Mouse (Mus musculus) hindbrain, embryonic 14.5 days (tissue): ENCODE results near the gene Olfr965. TPM values are rescaled to one million over a fixed set of nuclear protein-coding genes. Genes with fewer than 3 reads are reported as not detected.
"Not testable (repeated sequence)": the region's sequence is repeated elsewhere in the genome, so short reads cannot be mapped to it uniquely, and the experiment has no call there.

Experiments
- ATAC-seq: fragments of 200-750 bp; cut with Nextera tagmentation; 2 replicates; pipeline ENCODE4 v1.8.0; 2017; ENCODE audit warnings: moderate number of reproducible peaks, mild to moderate bottlenecking, moderate TSS enrichment, moderate library complexity; ENCODE audit not compliant: low FRiP score
- DNase-seq: peaks from one replicate; pipeline ENCODE4 v3.0.0-alpha.2; 2015; ENCODE audit warnings: low spot score
- H3K27ac ChIP-seq: fragments of 300-500 bp; sonication (generic); 2 replicates; pipeline ENCODE4 v1.5.1; 2014; ENCODE audit warnings: mild to moderate bottlenecking, moderate library complexity
- H3K27me3 ChIP-seq: fragments of 300-500 bp; sonication (generic); 2 replicates; pipeline ENCODE4 v1.6.1; 2014; ENCODE audit warnings: mild to moderate bottlenecking, low read length, mixed read lengths; ENCODE audit not compliant: control insufficient read depth, insufficient read depth
- H3K36me3 ChIP-seq: fragments of 300-500 bp; sonication (generic); replicated peaks from 2 replicates; pipeline ENCODE4 v1.6.1; 2014; ENCODE audit not compliant: control insufficient read depth, insufficient read depth
- H3K4me1 ChIP-seq: fragments of 300-500 bp; sonication (generic); replicated peaks from 2 replicates; pipeline ENCODE4 v1.6.1; 2014; ENCODE audit warnings: antibody characterized with exemption, low read length, mixed read lengths; ENCODE audit not compliant: control insufficient read depth, insufficient read depth
- H3K4me2 ChIP-seq: fragments of 300-500 bp; sonication (generic); replicated peaks from 2 replicates; pipeline ENCODE4 v1.6.1; 2014; ENCODE audit warnings: mild to moderate bottlenecking, moderate library complexity
- H3K4me3 ChIP-seq: fragments of 300-500 bp; sonication (generic); replicated peaks from 2 replicates; pipeline ENCODE4 v1.5.1; 2014; ENCODE audit warnings: mild to moderate bottlenecking, low read length
- H3K9ac ChIP-seq: fragments of 300-500 bp; sonication (generic); 2 replicates; pipeline ENCODE4 v1.6.1; 2014
- H3K9me3 ChIP-seq: fragments of 300-500 bp; sonication (generic); 2 replicates; pipeline ENCODE4 v1.6.1; 2016; ENCODE audit warnings: low read length; ENCODE audit not compliant: control insufficient read depth
- WGBS: fragments of 180-500 bp; shearing (Covaris S2); extraction: QIAGEN DNeasy Blood & Tissue Kit; methylation state at CpG from one replicate; pipeline ENCODE4 v1.1.7; 2014; 5-methylcytosine and 5-hydroxymethylcytosine counted together
- polyA plus RNA-seq: library from polyadenylated mRNA; unstranded; fragments of >200 nt; fragmentation: Nextera tagmentation; extraction: Ambion mirVana; gene quantifications from 2 replicates; pipeline ENCODE4 v1.2.1, GENCODE M21; 2014

Gene Olfr965
- not detected in 2 replicates for polyA plus RNA-seq

DNA sequence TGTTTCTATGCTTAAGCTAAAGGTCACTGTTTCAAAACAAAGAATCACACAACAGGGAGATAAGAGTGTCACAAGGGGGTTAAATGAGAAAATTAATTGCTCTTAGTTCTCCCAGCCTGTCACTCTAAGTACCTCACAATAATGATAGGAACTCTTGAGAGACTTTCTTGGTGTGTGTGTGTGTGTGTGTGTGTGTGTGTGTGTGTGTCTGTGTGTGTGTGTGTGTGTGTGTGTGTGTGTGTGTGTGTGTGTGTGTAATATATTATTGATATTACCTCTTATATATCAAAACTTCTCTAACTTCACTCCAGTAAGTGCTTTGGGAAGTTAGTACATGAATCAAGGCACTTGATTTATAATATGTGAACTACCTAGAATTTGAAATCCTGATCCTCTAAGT, at the start of gene Olfr965:
Gene Olfr965 (plus strand): TSS at position 301 of the 400 bp plus-strand sequence.
- H3K4me2 ChIP-seq = no peak within 1 kb of the TSS
- H3K27ac ChIP-seq = no peak within 1 kb of the TSS
- no peaks in the 10 kb centered on the region for H3K27me3 ChIP-seq
- DNase-seq (no peak), ATAC-seq (no peak)
- no peaks in the 10 kb centered on the region for H3K9me3 ChIP-seq
- no peak within 1 kb of the TSS for H3K9ac ChIP-seq
- no peaks in the 10 kb centered on the region for H3K4me1 ChIP-seq
- no peak within 1 kb of the TSS for H3K4me3 ChIP-seq
- H3K36me3 ChIP-seq = no peaks in the 10 kb centered on the region

DNA sequence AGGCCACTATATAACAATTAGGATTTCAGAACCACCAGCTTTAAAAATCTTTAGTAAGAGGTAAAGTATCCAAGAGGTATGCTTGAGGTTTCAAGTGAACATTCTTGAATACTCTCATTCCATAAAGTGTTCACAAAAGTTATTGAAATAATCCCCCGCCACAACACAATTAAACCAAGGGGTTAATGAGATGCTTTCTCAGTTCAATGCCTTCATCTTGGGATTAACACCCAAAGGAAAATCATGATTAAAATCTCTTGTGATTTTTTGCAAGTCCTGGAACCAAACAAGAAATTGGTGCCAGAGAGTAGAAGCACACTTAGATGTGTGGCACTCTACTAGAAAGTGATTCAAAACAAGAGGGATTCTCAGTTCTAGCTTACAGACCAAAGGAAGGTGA, 44.2 kb upstream of the Olfr965 start, which contains the start of gene Olfr963:
Gene Olfr963 (plus strand): TSS at position 301 of the 400 bp plus-strand sequence.
- no peak within 1 kb of the TSS for H3K4me2 ChIP-seq
- H3K27ac ChIP-seq = no peak within 1 kb of the TSS
- DNase-seq = no peak
- no peak for ATAC-seq
- H3K4me1 ChIP-seq = no peaks in the 10 kb centered on the region
- 89% methylated on average over 1 of the region's 1 CpGs for WGBS
- no peaks in the 10 kb centered on the region for H3K27me3 ChIP-seq
- no peak within 1 kb of the TSS for H3K9ac ChIP-seq
- H3K4me3 ChIP-seq = no peak within 1 kb of the TSS
- no peaks in the 10 kb centered on the region for H3K36me3 ChIP-seq
- H3K9me3 ChIP-seq = no peaks in the 10 kb centered on the region

DNA sequence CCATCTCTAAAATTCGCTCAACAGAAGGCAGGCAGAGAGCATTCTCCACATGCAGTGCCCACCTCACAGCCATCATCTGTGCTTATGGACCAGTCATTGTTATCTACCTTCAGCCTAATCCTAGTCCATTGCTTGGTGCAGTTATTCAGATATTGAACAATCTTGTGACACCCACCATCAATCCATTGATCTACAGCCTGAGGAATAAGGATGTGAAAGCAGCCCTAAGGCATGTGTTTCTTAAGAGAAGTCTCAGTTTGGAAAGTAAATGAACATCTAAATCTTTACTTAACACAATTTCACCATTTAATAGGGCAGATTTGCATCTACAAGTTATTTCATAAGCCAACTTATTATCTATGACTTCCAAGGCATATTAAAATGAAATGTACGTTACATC, 41.4 kb upstream of the Olfr965 start:
- Histone ChIP-seq H3K4me3 (no peak overlapping the region), H3K27me3 (no peaks in the 10 kb centered on the region), H3K9ac (no peak overlapping the region), H3K4me2 (no peak overlapping the region), H3K27ac (no peak overlapping the region), H3K36me3 (no peaks in the 10 kb centered on the region), H3K9me3 (peaks cover 4% of the 10 kb centered on the region; the same call in 1 of the 2 replicates), H3K4me1 (no peaks in the 10 kb centered on the region)
- ATAC-seq = no peak
- WGBS = 88% methylated on average over 2 of the region's 2 CpGs
- DNase-seq = no peak

DNA sequence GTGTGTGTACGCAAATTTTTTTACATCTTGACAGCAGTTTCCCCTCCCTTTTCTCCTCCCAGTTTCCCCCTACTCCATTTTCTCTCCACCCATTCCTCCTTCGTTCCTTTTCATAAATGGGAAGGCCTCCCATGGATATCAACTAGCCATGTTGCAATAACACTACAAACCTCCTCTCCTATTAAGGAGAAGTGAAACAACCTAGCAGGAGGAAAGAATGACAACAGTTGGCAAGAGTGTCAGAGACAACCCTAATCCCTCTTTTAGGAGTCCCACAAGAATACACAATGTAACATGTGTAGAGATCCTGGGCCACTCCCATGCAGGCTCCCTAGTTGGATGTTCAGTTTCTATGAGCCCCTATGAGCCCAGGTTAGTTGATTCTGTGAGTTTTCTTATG, 36.3 kb upstream of the Olfr965 start:
- Histone ChIP-seq H3K27ac (no peak overlapping the region), H3K9ac (no peak overlapping the region), H3K4me2 (no peak overlapping the region), H3K36me3 (no peaks in the 10 kb centered on the region), H3K4me1 (no peaks in the 10 kb centered on the region), H3K27me3 (no peaks in the 10 kb centered on the region), H3K4me3 (no peak overlapping the region), H3K9me3 (peaks cover 4% of the 10 kb centered on the region; the same call in 1 of the 2 replicates)
- ATAC-seq = no peak
- 85% methylated on average over 2 of the region's 2 CpGs for WGBS
- DNase-seq = no peak

DNA sequence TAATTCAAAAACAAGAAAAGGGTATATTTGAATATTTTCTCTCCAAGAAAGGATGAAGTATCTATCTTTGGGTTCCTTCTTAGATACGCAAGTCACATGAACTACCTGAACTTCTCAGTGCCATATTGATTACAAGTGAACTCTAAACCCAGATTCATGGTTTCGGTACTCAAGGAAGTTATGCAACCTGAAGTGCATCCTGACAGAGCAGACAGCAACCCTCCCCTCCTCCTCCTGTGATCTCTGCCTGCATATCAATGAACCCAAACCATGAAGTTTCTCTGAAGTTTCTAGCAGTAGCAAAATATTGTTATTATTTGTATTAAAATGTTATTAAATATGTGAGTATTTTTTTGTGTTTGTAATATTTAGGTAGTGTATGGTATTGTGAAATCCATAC, 32.6 kb upstream of the Olfr965 start:
- Histone ChIP-seq H3K9me3 (no peaks in the 10 kb centered on the region; the same call in 1 of the 2 replicates), H3K36me3 (no peaks in the 10 kb centered on the region), H3K4me2 (no peak overlapping the region), H3K4me3 (no peak overlapping the region), H3K9ac (no peak overlapping the region), H3K27ac (no peak overlapping the region), H3K27me3 (no peaks in the 10 kb centered on the region), H3K4me1 (no peaks in the 10 kb centered on the region)
- ATAC-seq = no peak
- no peak for DNase-seq
- WGBS = 95% methylated on average over 2 of the region's 2 CpGs

DNA sequence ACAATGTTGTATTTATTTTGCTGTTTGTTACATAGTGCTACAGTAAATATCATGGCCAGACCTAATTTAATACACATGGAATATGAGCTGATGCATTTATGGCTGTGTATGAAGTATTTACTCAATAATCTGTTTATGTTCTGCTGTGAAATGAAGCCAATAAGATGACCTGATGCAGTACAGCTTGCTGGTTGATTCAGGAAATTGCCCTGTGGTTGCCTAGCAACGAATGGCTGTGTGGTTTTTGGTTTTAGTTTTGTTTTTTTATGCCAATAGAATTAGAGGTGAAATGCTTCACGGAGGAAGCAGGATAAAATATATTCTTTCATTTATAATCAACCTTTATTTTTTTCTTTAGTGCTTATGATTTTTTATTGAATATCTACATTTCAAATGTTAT, 31.9 kb upstream of the Olfr965 start:
- Histone ChIP-seq H3K27me3 (no peaks in the 10 kb centered on the region), H3K36me3 (no peaks in the 10 kb centered on the region), H3K4me2 (no peak overlapping the region), H3K9me3 (no peaks in the 10 kb centered on the region), H3K27ac (no peak overlapping the region), H3K4me1 (no peaks in the 10 kb centered on the region), H3K9ac (no peak overlapping the region), H3K4me3 (no peak overlapping the region)
- no peak for DNase-seq
- 60% methylated on average over 2 of the region's 2 CpGs for WGBS
- ATAC-seq = no peak

DNA sequence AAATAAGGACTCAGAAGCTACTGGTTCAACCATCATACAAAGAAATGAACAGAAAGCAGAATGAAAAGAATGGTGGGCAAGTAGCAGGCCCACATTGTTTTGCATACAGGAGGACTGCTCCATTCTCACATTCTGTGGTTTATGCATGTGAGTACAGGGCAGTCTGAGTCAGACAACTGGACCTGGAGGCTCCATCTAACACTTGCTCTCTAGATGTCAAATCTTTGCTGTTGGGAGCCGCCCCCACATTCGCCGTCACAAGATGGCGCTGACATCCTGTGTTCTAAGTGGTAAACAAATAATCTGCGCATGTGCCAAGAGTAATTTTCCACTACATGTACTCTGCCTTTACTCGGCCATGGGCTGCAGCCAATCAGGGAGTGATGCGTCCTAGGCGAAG, 10.0 kb upstream of the Olfr965 start:
- H3K27ac ChIP-seq, H3K27me3 ChIP-seq, H3K4me3 ChIP-seq, H3K9ac ChIP-seq, DNase-seq, H3K9me3 ChIP-seq, ATAC-seq, H3K4me2 ChIP-seq, H3K36me3 ChIP-seq, H3K4me1 ChIP-seq: not testable (repeated sequence)
- WGBS = 84% methylated on average over 7 of the region's 8 CpGs

DNA sequence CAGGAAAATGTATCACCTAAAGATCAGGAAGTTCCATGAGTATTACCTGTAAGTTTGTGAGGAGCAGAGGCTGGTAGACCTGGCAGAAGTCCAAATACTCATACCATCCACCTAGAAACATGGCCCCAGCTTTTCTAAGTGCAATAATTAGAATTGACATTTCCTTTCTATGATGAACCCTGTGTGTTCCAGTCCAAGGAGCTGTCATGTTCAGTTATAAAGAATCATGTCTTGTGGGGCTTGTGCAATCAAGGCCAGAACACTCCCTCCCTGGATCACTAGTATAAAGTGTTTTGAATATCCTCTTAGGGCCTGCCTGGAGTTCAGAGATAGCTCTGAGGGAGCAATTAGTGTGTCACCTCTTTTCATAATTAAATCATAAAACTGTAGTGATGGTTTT, 4.1 kb upstream of the Olfr965 start, which contains the start of gene Olfr149:
Gene Olfr149 (minus strand): TSS at position 101 of the 400 bp plus-strand sequence.
- DNase-seq (no peak), ATAC-seq (no peak)
- no peaks in the 10 kb centered on the region for H3K9me3 ChIP-seq
- no peak within 1 kb of the TSS for H3K9ac ChIP-seq
- H3K4me2 ChIP-seq = no peak within 1 kb of the TSS
- no peaks in the 10 kb centered on the region for H3K4me1 ChIP-seq
- H3K36me3 ChIP-seq = no peaks in the 10 kb centered on the region
- H3K27me3 ChIP-seq = no peaks in the 10 kb centered on the region
- no peak within 1 kb of the TSS for H3K4me3 ChIP-seq
- H3K27ac ChIP-seq = no peak within 1 kb of the TSS

DNA sequence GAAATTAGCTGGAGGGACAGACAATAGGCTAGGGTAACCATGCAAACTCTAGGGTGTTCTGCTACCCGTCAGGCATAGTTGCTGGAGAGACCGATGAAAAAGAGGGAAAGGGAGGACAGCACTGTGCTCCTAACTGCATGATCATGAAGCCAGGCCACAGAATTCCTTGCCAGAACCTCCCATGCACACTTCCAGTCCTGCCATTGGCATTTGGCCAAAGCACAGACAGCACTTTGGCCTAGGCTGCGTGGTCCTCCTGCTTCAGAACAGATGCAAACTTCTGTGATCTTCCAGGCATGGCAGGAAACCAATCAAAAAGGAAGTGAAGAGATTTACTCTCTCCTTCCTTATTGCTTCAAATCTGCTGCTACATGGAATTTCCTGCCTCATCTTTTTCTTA, 2.2 kb upstream of the Olfr965 start:
- H3K4me3 ChIP-seq = no peak overlapping the region
- H3K36me3 ChIP-seq = no peaks in the 10 kb centered on the region
- H3K27ac ChIP-seq = no peak overlapping the region
- DNase-seq (no peak), ATAC-seq (no peak)
- no peak overlapping the region for H3K4me2 ChIP-seq
- whole genome bisulfite sequencing = 78% methylated on average over 3 of the region's 3 CpGs
- H3K9me3 ChIP-seq = no peaks in the 10 kb centered on the region
- H3K9ac ChIP-seq = no peak overlapping the region
- no peaks in the 10 kb centered on the region for H3K27me3 ChIP-seq
- no peaks in the 10 kb centered on the region for H3K4me1 ChIP-seq

DNA sequence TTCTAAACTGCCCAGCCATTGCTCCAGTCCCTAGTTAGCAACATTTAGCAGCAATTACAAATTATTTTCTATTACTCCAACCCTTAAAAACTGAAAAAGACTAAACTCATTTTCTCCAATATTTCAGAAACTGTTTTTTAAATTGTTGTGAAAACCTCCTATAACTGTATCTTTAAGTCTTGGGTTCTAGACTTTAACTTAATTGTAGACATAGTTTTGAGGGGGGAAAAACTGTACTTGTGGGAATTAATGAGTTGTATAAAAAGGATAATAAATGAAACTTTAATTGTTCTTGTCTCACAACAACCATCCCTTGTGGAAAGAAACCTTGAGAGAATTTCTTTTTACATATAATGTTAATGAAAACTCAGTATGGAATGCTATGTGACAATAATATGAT, 19.5 kb downstream of the Olfr965 start, which contains the start of gene Olfr150:
Gene Olfr150 (plus strand): TSS at position 301 of the 400 bp plus-strand sequence.
- H3K9ac ChIP-seq = no peak within 1 kb of the TSS
- ATAC-seq = no peak

More for the DNA sequence above, 19.5 kb downstream of the Olfr965 start, which contains the start of gene Olfr150:
- Histone ChIP-seq H3K27ac (no peak within 1 kb of the TSS), H3K4me2 (no peak within 1 kb of the TSS), H3K27me3 (no peaks in the 10 kb centered on the region), H3K4me3 (no peak within 1 kb of the TSS), H3K4me1 (no peaks in the 10 kb centered on the region), H3K9me3 (no peaks in the 10 kb centered on the region), H3K36me3 (no peaks in the 10 kb centered on the region)
- no peak for DNase-seq
